Mouse (Mus musculus): ENCODE results near the gene Omp.

The Omp gene

GRCm38 (mm10) chr7:98104481-98105435 is 40.5 kb downstream of the Omp start:
- in situ Hi-C loops (cut with MboI; ENCODE audit: low sequenced_read_pairs), result no loop called here

GRCm38 (mm10) chr7:98103942-98104292 is 41.4 kb downstream of the Omp start:
- in situ Hi-C loops (cut with MboI; ENCODE audit: low sequenced_read_pairs), result no loop called here

- in situ Hi-C loops (cut with MboI; ENCODE audit: low sequenced_read_pairs), result no loop called here
Observed at GRCm38 (mm10) chr7:98103002-98103941, 42.0 kb downstream of the Omp start.

- in situ Hi-C loops (cut with MboI; ENCODE audit: low sequenced_read_pairs), result no loop called here
Observed at GRCm38 (mm10) chr7:98102488-98102887, 42.8 kb downstream of the Omp start.

- in situ Hi-C loops (cut with MboI; ENCODE audit: low sequenced_read_pairs), result no loop called here
Observed at GRCm38 (mm10) chr7:98097557-98097956, 47.7 kb downstream of the Omp start.

GRCm38 (mm10) chr7:98095852-98096251 is 49.5 kb downstream of the Omp start:
- in situ Hi-C loops (cut with MboI; ENCODE audit: low sequenced_read_pairs), result no loop called here

All from CH12F3 (cell line).